Mouse (Mus musculus): ENCODE results near the gene Ugt1a5.
"Not testable (repeated sequence)": the region's sequence is repeated elsewhere in the genome, so short reads cannot be mapped to it uniquely, and the experiment has no call there.

Gene Ugt1a5

GRCm38 (mm10) chr1:88197443-88197842 lies 31.6 kb downstream of the Ugt1a5 start:
- DNase-seq (ENCODE audit: low read depth): no peak

GRCm38 (mm10) chr1:88199996-88200395 lies 34.2 kb downstream of the Ugt1a5 start:
- no peak for DNase-seq (ENCODE audit: low read depth)

GRCm38 (mm10) chr1:88200456-88200855 lies 34.6 kb downstream of the Ugt1a5 start, which contains the start of gene Ugt1a2:
Gene Ugt1a2, plus strand, starts transcription at chr1:88200601.
- no peak for DNase-seq (ENCODE audit: low read depth)

- DNase-seq (ENCODE audit: low read depth): peak; percentile 64
These were observed 39.6 kb downstream of the Ugt1a5 start, which contains the start of gene Dnajb3 for GRCm38 (mm10) chr1:88205294-88205922. Gene Dnajb3, minus strand, starts transcription at chr1:88205782.

- DNase-seq (ENCODE audit: low read depth): no peak
These were observed 41.1 kb downstream of the Ugt1a5 start for GRCm38 (mm10) chr1:88206843-88207479.

- DNase-seq (ENCODE audit: low read depth): peak; percentile 8
These were observed 46.0 kb downstream of the Ugt1a5 start, which contains the start of gene Ugt1a1 for GRCm38 (mm10) chr1:88211812-88212211. Gene Ugt1a1, plus strand, starts transcription at chr1:88211959.

GRCm38 (mm10) chr1:88212341-88213045 lies 46.7 kb downstream of the Ugt1a5 start:
- peak; percentile 8 for DNase-seq (ENCODE audit: low read depth)

GRCm38 (mm10) chr1:88213061-88213460 lies 47.2 kb downstream of the Ugt1a5 start:
- peak; percentile 8 for DNase-seq (ENCODE audit: low read depth)

- peak; percentile 14 for DNase-seq (ENCODE audit: low read depth)
These were observed 48.1 kb downstream of the Ugt1a5 start for GRCm38 (mm10) chr1:88213766-88214461.

- peak; percentile 7 for DNase-seq (ENCODE audit: low read depth)
These were observed 48.7 kb downstream of the Ugt1a5 start for GRCm38 (mm10) chr1:88214462-88214952.

GRCm38 (mm10) chr1:88215466-88216380 lies 49.9 kb downstream of the Ugt1a5 start:
- DNase-seq (ENCODE audit: low read depth): peak; percentile 10

GRCm38 (mm10) chr1:88216551-88216950 lies 50.7 kb downstream of the Ugt1a5 start:
- peak; percentile 5 for DNase-seq (ENCODE audit: low read depth)

- peak; percentile 23 for DNase-seq (ENCODE audit: low read depth)
These were observed 51.3 kb downstream of the Ugt1a5 start for GRCm38 (mm10) chr1:88217144-88217543.

- no peak for DNase-seq (ENCODE audit: low read depth)
These were observed 51.8 kb downstream of the Ugt1a5 start for GRCm38 (mm10) chr1:88217576-88217975.

- peak; percentile 6 for DNase-seq (ENCODE audit: low read depth)
These were observed 52.2 kb downstream of the Ugt1a5 start for GRCm38 (mm10) chr1:88218051-88218450.

- no peak for DNase-seq (ENCODE audit: low read depth)
These were observed 52.8 kb downstream of the Ugt1a5 start for GRCm38 (mm10) chr1:88218591-88218990.

GRCm38 (mm10) chr1:88219054-88219453 lies 53.2 kb downstream of the Ugt1a5 start:
- DNase-seq (ENCODE audit: low read depth): no peak

- DNase-seq (ENCODE audit: low read depth): no peak
These were observed 54.5 kb downstream of the Ugt1a5 start for GRCm38 (mm10) chr1:88220336-88220735.

- DNase-seq (ENCODE audit: low read depth): no peak
These were observed 56.4 kb downstream of the Ugt1a5 start for GRCm38 (mm10) chr1:88222216-88222615.

- DNase-seq (ENCODE audit: low read depth): not testable (repeated sequence)
These were observed 57.3 kb downstream of the Ugt1a5 start for GRCm38 (mm10) chr1:88223011-88223515.

- DNase-seq (ENCODE audit: low read depth): no peak
These were observed 57.8 kb downstream of the Ugt1a5 start for GRCm38 (mm10) chr1:88223591-88223990.
